Mouse (Mus musculus) heart, embryonic 13.5 days (tissue): ENCODE measurements around the gene Diablo. TPM values are rescaled to one million over a fixed set of nuclear protein-coding genes. Genes with fewer than 3 reads are reported as not detected.

Experiments used
- ATAC-seq: fragments of 200-750 bp; cut with Nextera tagmentation; 2 replicates; pipeline ENCODE4 v1.8.0; 2017; ENCODE audit warnings: moderate TSS enrichment; ENCODE audit not compliant: insufficient number of reproducible peaks, low FRiP score, low TSS enrichment; ENCODE audit errors: extremely low read depth
- H3K27ac ChIP-seq: fragments of 300-500 bp; sonication (generic); replicated peaks from 2 replicates; pipeline ENCODE4 v1.5.1; 2015; ENCODE audit warnings: moderate library complexity, mild to moderate bottlenecking, inconsistent platforms
- H3K27me3 ChIP-seq: fragments of 300-500 bp; sonication (generic); replicated peaks from 2 replicates; pipeline ENCODE4 v1.6.1; 2015; ENCODE audit warnings: mild to moderate bottlenecking, inconsistent platforms
- H3K36me3 ChIP-seq: fragments of 300-500 bp; sonication (generic); 2 replicates; pipeline ENCODE4 v1.6.1; 2015; ENCODE audit warnings: mild to moderate bottlenecking, inconsistent platforms
- H3K4me1 ChIP-seq: fragments of 300-500 bp; sonication (generic); 2 replicates; pipeline ENCODE4 v1.6.1; 2015; ENCODE audit warnings: inconsistent platforms
- H3K4me2 ChIP-seq: fragments of 300-500 bp; sonication (generic); 2 replicates; pipeline ENCODE4 v1.6.1; 2015; ENCODE audit warnings: inconsistent platforms, mild to moderate bottlenecking, moderate library complexity
- H3K4me3 ChIP-seq: fragments of 300-500 bp; sonication (generic); 2 replicates; pipeline ENCODE4 v1.5.1; 2015; ENCODE audit warnings: moderate library complexity, mild to moderate bottlenecking, inconsistent platforms
- H3K9ac ChIP-seq: fragments of 300-500 bp; sonication (generic); 2 replicates; pipeline ENCODE4 v1.6.1; 2015; ENCODE audit warnings: inconsistent platforms, mild to moderate bottlenecking, moderate library complexity
- H3K9me3 ChIP-seq: fragments of 300-500 bp; sonication (generic); 2 replicates; pipeline ENCODE4 v1.6.1; 2016; ENCODE audit warnings: inconsistent platforms
- WGBS: fragments of 180-500 bp; shearing (Covaris S2); methylation state at CpG from one replicate; pipeline ENCODE4 v1.1.7; 2015; ENCODE audit warnings: mixed read lengths; 5-methylcytosine and 5-hydroxymethylcytosine counted together
- polyA plus RNA-seq: library from polyadenylated mRNA; unstranded; fragments of >200 nt; fragmentation: Nextera tagmentation; extraction: Ambion mirVana; gene quantifications from 2 replicates; pipeline ENCODE4 v1.2.1, GENCODE M21; 2015

The Diablo gene
- polyA plus RNA-seq, result 89.2 and 97.1 TPM in 2 replicates

DNA sequence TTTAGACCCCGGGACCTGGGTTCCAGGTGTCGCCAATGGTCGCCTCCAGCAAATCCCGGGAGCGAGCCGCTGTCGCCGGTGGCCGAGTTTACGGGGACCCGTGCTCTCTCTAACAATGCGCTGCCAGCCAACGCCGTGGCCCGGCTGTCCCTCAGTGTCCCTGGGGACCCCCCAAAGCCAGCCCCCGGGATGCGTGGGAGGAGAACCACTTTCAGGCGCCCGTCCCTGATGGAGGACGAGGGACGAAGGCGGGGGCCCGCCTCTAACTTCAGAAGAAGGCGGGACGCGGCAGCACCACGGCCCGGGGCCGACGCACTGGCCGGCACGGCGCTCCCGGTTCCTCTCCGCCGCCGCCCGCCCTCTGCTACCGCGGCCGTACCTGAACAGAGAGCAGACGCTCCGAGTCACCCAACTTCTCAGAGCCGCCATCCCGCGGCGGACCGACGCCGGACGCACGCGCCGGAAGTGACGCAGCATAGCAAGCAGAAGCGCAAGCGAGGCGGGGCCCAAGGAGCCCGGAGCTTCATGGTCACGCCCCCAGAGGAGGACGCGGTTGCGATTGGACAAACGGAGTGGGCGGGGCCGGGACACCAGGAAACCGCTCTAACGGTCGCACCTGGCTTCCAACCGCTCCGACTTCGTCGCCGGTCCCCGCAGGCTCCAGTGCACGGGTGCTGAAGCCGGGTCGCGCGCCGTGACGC lies at the start of gene Diablo:
Gene Diablo, minus strand, starts transcription at position 485 of the 701 bp plus-strand sequence.
- H3K9ac ChIP-seq, result peak within 1 kb of the TSS; percentile 90
- peak within 1 kb of the TSS; percentile 84 for H3K4me3 ChIP-seq
- peak within 1 kb of the TSS; percentile 65 for H3K27ac ChIP-seq
- no peaks in the 10 kb centered on the region for H3K9me3 ChIP-seq
- H3K27me3 ChIP-seq, result no peaks in the 10 kb centered on the region
- H3K36me3 ChIP-seq, result peaks cover 31% of the 10 kb centered on the region
- ATAC-seq, result peak; percentile 94
- peaks cover 22% of the 10 kb centered on the region for H3K4me1 ChIP-seq
- under 1% methylated on average over 82 of the region's 82 CpGs for WGBS
- H3K4me2 ChIP-seq, result peak within 1 kb of the TSS; percentile 95

GRCm38 (mm10) chr5:123573362-123573761 lies 49.4 kb upstream of the Diablo start:
- no peak for ATAC-seq
- no peaks in the 10 kb centered on the region for H3K27me3 ChIP-seq

DNA sequence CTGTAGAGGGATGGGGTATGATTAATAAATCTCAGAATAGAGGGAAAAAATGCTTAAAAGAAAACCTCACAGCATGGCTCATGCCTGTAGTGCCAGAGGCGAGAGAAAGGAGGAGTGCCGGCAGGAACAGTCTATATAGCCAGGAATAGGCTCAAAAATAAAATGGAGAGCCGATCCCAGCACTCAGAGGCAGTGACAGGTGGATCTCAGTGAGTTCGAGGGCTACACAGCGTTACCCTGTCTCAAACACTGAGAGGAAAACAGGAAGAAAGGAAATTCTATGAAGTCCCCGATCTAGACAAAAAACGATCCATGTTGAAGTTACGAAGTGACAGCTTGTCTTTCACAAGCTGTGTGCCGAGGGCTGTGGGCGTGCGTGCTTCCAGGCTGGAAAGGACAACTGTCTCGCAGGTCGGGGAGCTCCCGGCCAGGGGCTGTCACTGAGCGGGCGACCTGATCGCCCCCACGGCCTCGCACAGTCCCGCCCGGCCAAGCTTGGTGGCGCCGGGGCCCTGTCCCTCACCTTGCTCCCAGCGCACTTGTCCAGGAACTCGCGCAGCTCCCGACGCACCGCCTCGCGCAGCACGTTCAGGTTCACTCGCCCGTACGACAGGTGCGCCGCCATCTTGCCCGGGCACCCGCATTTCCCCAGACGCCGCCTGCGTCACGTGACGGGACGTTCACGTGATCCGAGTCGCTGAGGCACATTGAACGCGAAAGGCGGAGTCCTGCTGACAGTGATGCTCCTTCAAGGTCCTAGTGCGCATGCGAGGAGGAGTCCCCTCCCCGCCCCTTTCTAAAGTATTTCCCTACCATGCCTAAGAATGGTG lies 48.6 kb upstream of the Diablo start, which contains the start of gene Vps33a:
Gene Vps33a, minus strand, starts transcription at position 682 of the 830 bp plus-strand sequence.
- H3K36me3 ChIP-seq, result peaks cover 39% of the 10 kb centered on the region
- H3K9ac ChIP-seq, result peak within 1 kb of the TSS; percentile 87
- peaks cover 11% of the 10 kb centered on the region for H3K4me1 ChIP-seq
- peak within 1 kb of the TSS; percentile 78 for H3K4me3 ChIP-seq
- no peaks in the 10 kb centered on the region for H3K27me3 ChIP-seq
- peak within 1 kb of the TSS; percentile 95 for H3K4me2 ChIP-seq
- H3K9me3 ChIP-seq, result no peaks in the 10 kb centered on the region
- peak; percentile 86 for ATAC-seq
- peak within 1 kb of the TSS; percentile 61 for H3K27ac ChIP-seq
- WGBS, result under 1% methylated on average over 54 of the region's 54 CpGs

More at GRCm38 (mm10) chr5:123573362-123573761, 49.4 kb upstream of the Diablo start:
- H3K9me3 ChIP-seq, result no peaks in the 10 kb centered on the region
- H3K4me2 ChIP-seq, result peak overlapping the region; percentile 95
- peaks cover 40% of the 10 kb centered on the region for H3K36me3 ChIP-seq
- H3K4me3 ChIP-seq, result peak overlapping the region; percentile 78
- peaks cover 11% of the 10 kb centered on the region for H3K4me1 ChIP-seq
- 59% methylated on average over 8 of the region's 8 CpGs for WGBS
- no peak overlapping the region for H3K27ac ChIP-seq
- H3K9ac ChIP-seq, result no peak overlapping the region

GRCm38 (mm10) chr5:123561128-123561527 lies 37.2 kb upstream of the Diablo start:
- H3K9me3 ChIP-seq, result no peaks in the 10 kb centered on the region
- H3K4me1 ChIP-seq, result peaks cover 3% of the 10 kb centered on the region; the same call in 1 of the 2 replicates
- H3K27ac ChIP-seq, result no peak overlapping the region
- no peak for ATAC-seq
- 90% methylated on average over 11 of the region's 11 CpGs for WGBS
- no peaks in the 10 kb centered on the region for H3K27me3 ChIP-seq
- no peak overlapping the region for H3K9ac ChIP-seq
- H3K4me2 ChIP-seq, result no peak overlapping the region
- H3K4me3 ChIP-seq, result no peak overlapping the region
- H3K36me3 ChIP-seq, result peaks cover 96% of the 10 kb centered on the region

DNA sequence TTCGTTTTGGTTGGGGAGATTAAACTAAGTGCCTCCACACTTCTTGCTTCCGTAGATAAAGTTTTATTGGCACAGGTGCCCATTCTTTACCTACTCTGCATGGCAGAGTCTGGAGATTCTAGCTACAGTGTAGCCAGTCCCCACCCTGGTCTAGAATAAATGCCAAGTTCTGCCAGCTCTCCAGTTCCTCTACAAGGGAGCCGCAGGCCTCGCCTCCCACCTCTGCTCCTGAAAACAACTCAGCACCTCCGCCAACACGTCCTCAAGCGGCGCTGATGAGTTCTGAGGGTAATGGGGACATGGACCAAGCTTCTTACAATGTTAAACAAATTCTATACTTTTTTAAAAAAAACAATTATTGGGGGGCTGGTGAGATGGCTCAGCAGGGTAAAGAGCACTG lies 35.6 kb upstream of the Diablo start:
- Histone ChIP-seq H3K4me3 (no peak overlapping the region), H3K27me3 (no peaks in the 10 kb centered on the region), H3K4me2 (no peak overlapping the region), H3K9ac (no peak overlapping the region), H3K4me1 (peaks cover 3% of the 10 kb centered on the region; the same call in 1 of the 2 replicates), H3K36me3 (peaks cover 92% of the 10 kb centered on the region), H3K9me3 (no peaks in the 10 kb centered on the region), H3K27ac (no peak overlapping the region)
- WGBS, result 86% methylated on average over 8 of the region's 8 CpGs
- ATAC-seq, result no peak

- Histone ChIP-seq H3K4me2 (no peak overlapping the region), H3K27me3 (no peaks in the 10 kb centered on the region), H3K36me3 (peaks cover 65% of the 10 kb centered on the region), H3K4me3 (no peak overlapping the region), H3K9me3 (no peaks in the 10 kb centered on the region), H3K27ac (no peak overlapping the region), H3K9ac (peak overlapping the region; percentile 47; the same call in 1 of the 2 replicates), H3K4me1 (peaks cover 3% of the 10 kb centered on the region; the same call in 1 of the 2 replicates)
- 69% methylated on average over 2 of the region's 2 CpGs for WGBS
- ATAC-seq, result no peak
Measured at GRCm38 (mm10) chr5:123556451-123556850, 32.5 kb upstream of the Diablo start.

DNA sequence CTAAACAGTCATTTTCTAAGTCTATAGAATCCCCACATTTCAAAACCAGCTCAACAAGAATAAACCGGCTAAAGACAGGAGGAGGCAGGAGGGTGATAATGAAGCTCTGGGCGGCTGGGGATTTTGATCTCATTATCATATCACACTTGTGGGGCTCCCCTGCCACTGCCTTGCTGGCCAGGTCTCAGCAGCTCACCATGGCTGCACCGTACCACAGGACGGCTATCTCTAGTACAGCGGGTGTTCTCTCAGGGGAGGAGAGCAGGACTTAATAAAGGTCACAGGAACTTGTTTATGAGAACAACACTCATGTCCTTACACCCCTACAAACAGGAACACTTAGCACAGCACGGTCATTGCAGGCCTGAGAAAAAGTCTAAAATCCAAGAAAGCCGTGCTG lies 31.7 kb upstream of the Diablo start:
- Histone ChIP-seq H3K9ac (no peak overlapping the region), H3K4me2 (no peak overlapping the region), H3K36me3 (peaks cover 59% of the 10 kb centered on the region), H3K27ac (no peak overlapping the region), H3K27me3 (no peaks in the 10 kb centered on the region), H3K9me3 (no peaks in the 10 kb centered on the region), H3K4me3 (no peak overlapping the region), H3K4me1 (peaks cover 3% of the 10 kb centered on the region; the same call in 1 of the 2 replicates)
- 76% methylated on average over 7 of the region's 7 CpGs for WGBS
- no peak for ATAC-seq

DNA sequence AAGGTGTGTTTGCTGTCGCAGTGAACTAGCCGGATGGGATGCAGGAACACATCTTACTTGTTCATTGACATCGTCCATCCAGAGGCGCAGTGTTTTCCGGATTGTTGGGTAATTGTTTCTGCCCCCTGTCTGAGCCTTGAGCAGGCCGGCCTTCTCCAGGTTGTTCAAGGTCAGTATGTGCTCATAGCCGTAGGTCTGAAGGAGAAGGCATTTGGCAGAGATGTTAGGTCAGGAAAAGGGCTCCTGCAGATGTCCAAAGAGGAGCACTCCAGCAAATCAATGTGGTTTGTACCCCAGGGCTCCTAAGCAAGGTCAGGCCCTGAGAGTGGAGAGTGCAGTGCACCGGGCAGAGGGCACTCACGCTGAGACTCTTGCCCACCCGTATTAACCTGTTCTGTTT lies 9.8 kb upstream of the Diablo start:
- no peak overlapping the region for H3K9ac ChIP-seq
- H3K36me3 ChIP-seq, result peaks cover 83% of the 10 kb centered on the region
- ATAC-seq, result no peak
- no peak overlapping the region for H3K27ac ChIP-seq
- 86% methylated on average over 10 of the region's 10 CpGs for WGBS
- no peaks in the 10 kb centered on the region for H3K9me3 ChIP-seq
- H3K4me3 ChIP-seq, result no peak overlapping the region
- no peaks in the 10 kb centered on the region for H3K27me3 ChIP-seq
- no peak overlapping the region for H3K4me2 ChIP-seq
- H3K4me1 ChIP-seq, result peaks cover 3% of the 10 kb centered on the region; the same call in 1 of the 2 replicates

GRCm38 (mm10) chr5:123530056-123530455 lies 6.1 kb upstream of the Diablo start:
- H3K27ac ChIP-seq, result no peak overlapping the region
- H3K9ac ChIP-seq, result no peak overlapping the region
- 86% methylated on average over 8 of the region's 8 CpGs for WGBS
- no peak overlapping the region for H3K4me3 ChIP-seq
- no peaks in the 10 kb centered on the region for H3K9me3 ChIP-seq
- peaks cover 3% of the 10 kb centered on the region; the same call in 1 of the 2 replicates for H3K4me1 ChIP-seq
- no peak for ATAC-seq
- H3K27me3 ChIP-seq, result no peaks in the 10 kb centered on the region
- H3K4me2 ChIP-seq, result no peak overlapping the region
- peaks cover 79% of the 10 kb centered on the region for H3K36me3 ChIP-seq

DNA sequence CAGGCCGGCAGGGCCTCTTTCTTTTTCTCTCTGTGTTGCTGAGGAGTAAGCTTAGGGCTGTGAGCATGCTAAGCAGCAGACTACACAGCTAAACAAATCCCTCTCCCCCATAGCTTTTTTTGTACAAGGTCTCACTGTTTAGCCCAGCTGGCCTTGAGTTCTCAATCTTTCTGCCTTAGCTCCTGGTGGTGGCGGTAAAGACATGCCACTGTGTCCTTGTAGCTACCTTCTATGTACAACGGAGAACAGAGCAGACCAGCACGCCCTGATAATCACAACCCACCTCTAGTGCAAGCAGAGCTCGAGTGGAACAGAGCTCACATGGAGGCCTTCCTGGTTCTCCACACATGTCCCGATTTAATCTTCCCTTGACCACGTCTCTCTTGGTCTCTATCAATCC lies 4.7 kb upstream of the Diablo start:
- no peak overlapping the region for H3K4me2 ChIP-seq
- H3K27me3 ChIP-seq, result no peaks in the 10 kb centered on the region
- ATAC-seq, result no peak
- no peak overlapping the region for H3K9ac ChIP-seq
- H3K9me3 ChIP-seq, result no peaks in the 10 kb centered on the region
- no peak overlapping the region for H3K4me3 ChIP-seq
- no peak overlapping the region for H3K27ac ChIP-seq
- peaks cover 6% of the 10 kb centered on the region for H3K4me1 ChIP-seq
- H3K36me3 ChIP-seq, result peaks cover 67% of the 10 kb centered on the region
- WGBS, result 66% methylated on average over 7 of the region's 7 CpGs

DNA sequence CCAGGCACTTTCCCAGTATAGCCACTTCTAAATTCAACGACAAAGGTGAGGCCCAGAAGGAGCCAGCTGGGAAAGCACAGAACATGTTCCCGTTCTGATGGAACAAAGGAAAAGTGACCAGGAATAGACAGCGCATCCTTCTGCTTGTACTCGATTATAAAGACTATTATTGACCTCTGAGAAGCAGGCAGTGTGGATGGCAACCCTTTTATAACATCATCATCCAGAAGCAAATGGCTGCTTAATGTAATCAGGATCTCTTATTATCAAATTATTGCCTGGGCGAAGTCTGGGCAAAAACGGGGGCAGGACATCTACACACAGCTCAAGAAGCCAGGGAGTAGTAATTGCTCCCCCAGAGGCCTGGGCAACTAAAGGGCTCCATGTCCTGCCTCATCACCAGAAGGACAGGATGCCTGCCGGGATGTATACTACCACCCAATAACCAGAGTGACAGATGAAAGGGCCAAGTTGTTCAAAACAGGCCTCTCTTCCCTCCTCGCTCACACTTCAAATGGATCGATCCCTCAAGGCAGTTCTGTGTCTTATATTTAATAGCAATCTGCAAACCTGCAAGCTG lies 2.0 kb upstream of the Diablo start:
- Histone ChIP-seq H3K27ac (no peak overlapping the region), H3K9ac (no peak overlapping the region), H3K9me3 (no peaks in the 10 kb centered on the region), H3K4me2 (no peak overlapping the region), H3K36me3 (peaks cover 40% of the 10 kb centered on the region), H3K4me1 (peaks cover 22% of the 10 kb centered on the region), H3K4me3 (no peak overlapping the region), H3K27me3 (no peaks in the 10 kb centered on the region)
- no peak for ATAC-seq
- 84% methylated on average over 9 of the region's 9 CpGs for whole genome bisulfite sequencing
